Mouse (Mus musculus) thymus, adult 2 months (tissue): ENCODE results near the gene Orc3.

Source experiments
- CTCF ChIP-seq: fragments of 200-500 bp; IDR thresholded peaks from 2 replicates; pipeline ENCODE4 v1.5.1; 2012; ENCODE audit warnings: mild to moderate bottlenecking, control low read depth, low read length, moderate library complexity, borderline replicate concordance; ENCODE audit not compliant: control insufficient read depth, poor library complexity, insufficient read depth; ENCODE audit errors: extremely low read depth
- POLR2A ChIP-seq: fragments of 200-500 bp; IDR thresholded peaks from 2 replicates; pipeline ENCODE4 v1.6.1; 2012; ENCODE audit warnings: mild to moderate bottlenecking, low read length, control low read depth, moderate library complexity; ENCODE audit not compliant: control insufficient read depth, poor library complexity, insufficient read depth; ENCODE audit errors: extremely low read depth

DNA sequence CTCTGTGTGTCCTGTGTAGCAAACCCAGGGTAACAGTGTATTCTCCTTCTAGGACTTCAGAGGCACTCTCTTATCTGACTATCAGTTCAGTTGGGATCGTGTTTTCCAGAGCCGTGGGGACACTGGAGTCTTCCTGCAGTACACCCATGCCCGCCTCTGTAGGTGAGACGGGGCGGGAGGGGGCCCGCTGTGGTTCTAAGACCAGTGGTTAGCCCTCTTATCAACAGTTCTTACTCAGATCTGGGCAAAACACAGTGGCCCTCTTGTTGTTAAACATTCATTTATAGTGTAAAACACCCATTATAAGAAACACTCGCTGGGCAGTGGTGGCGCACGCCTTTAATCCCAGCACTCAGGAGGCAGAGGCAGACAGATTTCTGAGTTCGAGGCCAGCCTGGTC lies 41.4 kb upstream of the Orc3 start:
- TF ChIP-seq CTCF (no peak), POLR2A (no peak)
